Mouse (Mus musculus) hindbrain, postnatal 0 days (tissue): ENCODE data around the gene Cr1l. TPM values are rescaled to one million over a fixed set of nuclear protein-coding genes. Genes with fewer than 3 reads are reported as not detected.

Experiments used
- ATAC-seq: fragments of 200-750 bp; cut with Nextera tagmentation; 2 replicates; pipeline ENCODE4 v1.8.0; 2017; ENCODE audit warnings: mild to moderate bottlenecking, moderate TSS enrichment, moderate library complexity
- DNase-seq: peaks from one replicate; pipeline ENCODE4 v3.0.0-alpha.2; 2015; ENCODE audit warnings: low spot score
- H3K27ac ChIP-seq: fragments of 300-500 bp; sonication (generic); 2 replicates; pipeline ENCODE4 v1.5.1; 2014; ENCODE audit warnings: mild to moderate bottlenecking
- H3K27me3 ChIP-seq: fragments of 300-500 bp; sonication (generic); 2 replicates; pipeline ENCODE4 v1.6.1; 2014; ENCODE audit warnings: low read length, mixed read lengths; ENCODE audit not compliant: insufficient read depth
- H3K36me3 ChIP-seq: fragments of 300-500 bp; sonication (generic); 2 replicates; pipeline ENCODE4 v1.6.1; 2014; ENCODE audit warnings: low read length, mixed read lengths; ENCODE audit not compliant: insufficient read depth
- H3K4me1 ChIP-seq: fragments of 300-500 bp; sonication (generic); 2 replicates; pipeline ENCODE4 v1.6.1; 2014; ENCODE audit warnings: antibody characterized with exemption, low read length, mixed read lengths; ENCODE audit not compliant: insufficient read depth
- H3K4me2 ChIP-seq: fragments of 300-500 bp; sonication (generic); 2 replicates; pipeline ENCODE4 v1.6.1; 2014; ENCODE audit warnings: low read depth, mild to moderate bottlenecking, low read length, moderate library complexity, mixed read lengths
- H3K4me3 ChIP-seq: fragments of 300-500 bp; sonication (generic); 2 replicates; pipeline ENCODE4 v1.5.1; 2014; ENCODE audit warnings: low read length
- H3K9ac ChIP-seq: fragments of 300-500 bp; sonication (generic); replicated peaks from 2 replicates; pipeline ENCODE4 v1.6.1; 2014; ENCODE audit warnings: mild to moderate bottlenecking, low read length, moderate library complexity, mixed read lengths
- H3K9me3 ChIP-seq: fragments of 300-500 bp; sonication (generic); 2 replicates; pipeline ENCODE4 v1.6.1; 2016; ENCODE audit warnings: low read length, mixed read lengths
- CTCF ChIP-seq: IDR thresholded peaks from 2 replicates; pipeline ENCODE4 v1.5.1; 2016; ENCODE audit warnings: antibody characterized with exemption, control low read depth, low read depth
- polyA plus RNA-seq: library from polyadenylated mRNA; unstranded; fragments of >200 nt; fragmentation: Nextera tagmentation; extraction: Ambion mirVana; gene quantifications from 2 replicates; pipeline ENCODE4 v1.2.1, GENCODE M21; 2015
- total RNA-seq: library from RNA; depleted of rRNA; stranded (reverse); fragments of >200 nt; gene quantifications from 2 replicates; pipeline ENCODE4 v1.2.3, GENCODE M21; 2014; rRNA removed

Gene Cr1l
- total and polyA plus RNA-seq, 2 experiments from 2014 or later, result 45.2 to 59.2 TPM

- H3K4me3 ChIP-seq, result no peak overlapping the region
- no peaks in the 10 kb centered on the region for H3K36me3 ChIP-seq
- no peak overlapping the region for H3K27ac ChIP-seq
- no peak for TF ChIP-seq CTCF
- ATAC-seq (no peak), DNase-seq (no peak)
- H3K9ac ChIP-seq, result no peak overlapping the region
- no peaks in the 10 kb centered on the region for H3K9me3 ChIP-seq
- no peaks in the 10 kb centered on the region for H3K4me1 ChIP-seq
- no peaks in the 10 kb centered on the region for H3K27me3 ChIP-seq
- no peak overlapping the region for H3K4me2 ChIP-seq
Measured at GRCm38 (mm10) chr1:195082142-195082541, 49.2 kb downstream of the Cr1l start.

Other genes with a start within 250 kb of the Cr1l start
- gene Cd34, start 192.8 kb downstream of the Cr1l start, total RNA-seq, result 21.6 and 33.1 TPM in 2 replicates
- 23.5 and 24.3 TPM in 2 replicates for gene Cd34, start 192.8 kb downstream of the Cr1l start, polyA plus RNA-seq
- gene Cd46, start 39.3 kb downstream of the Cr1l start, total RNA-seq, result 1.5 and 4.4 TPM in 2 replicates
- 1.00 and 1.0 TPM in 2 replicates for gene Cd46, start 39.3 kb downstream of the Cr1l start, polyA plus RNA-seq
- 0.79 and 3.7 TPM in 2 replicates for gene Cr2, start 45.1 kb upstream of the Cr1l start, total RNA-seq
- 0.30 and 0.69 TPM in 2 replicates for gene Cr2, start 45.1 kb upstream of the Cr1l start, polyA plus RNA-seq